Mouse (Mus musculus): Measurements from ENCODE around the gene Gm10112.

Gm10112 gene

GRCm38 (mm10) chrX:111168040-111168439 is at the start of gene Gm10112:
TSS of gene Gm10112 (plus strand) at chrX:111168340.
- no peak for DNase-seq (ENCODE audit: low read depth)

GRCm38 (mm10) chrX:111189574-111189973 is 21.4 kb downstream of the Gm10112 start:
- no peak for DNase-seq (ENCODE audit: low read depth)

- no peak for DNase-seq (ENCODE audit: low read depth)
Measured at GRCm38 (mm10) chrX:111196376-111196775, 28.2 kb downstream of the Gm10112 start.

DNA sequence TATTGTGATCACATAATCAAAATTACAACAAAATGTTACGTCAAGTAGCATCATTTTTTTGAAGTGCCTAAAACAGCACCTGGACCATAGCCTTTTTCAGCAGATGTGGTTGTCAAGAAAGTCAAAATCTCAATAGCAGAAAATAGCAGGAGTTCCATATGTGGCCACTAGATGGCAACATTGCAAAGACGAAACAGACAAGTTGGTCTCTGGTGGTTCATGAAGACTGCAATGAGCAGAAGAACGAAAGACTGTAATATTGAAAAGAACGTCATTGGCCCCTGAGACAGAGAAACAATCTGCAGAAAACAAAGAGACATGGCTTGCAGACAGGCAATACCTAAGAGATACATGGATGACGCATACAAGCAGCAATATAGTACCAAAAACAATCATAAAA is 42.1 kb downstream of the Gm10112 start:
- no peak for DNase-seq (ENCODE audit: low read depth)

All from fibroblast of lung, adult 2 months (primary cell).